Mouse (Mus musculus): ENCODE data around the gene Pax5. TPM values are rescaled to one million over a fixed set of nuclear protein-coding genes. Genes with fewer than 3 reads are reported as not detected.
A peak's percentile ranks its signal among the peaks of the same experiment; 100 is the strongest.

The Pax5 gene
- polyA plus RNA-seq, 1 experiment from 2014 or later: not detected

DNA sequence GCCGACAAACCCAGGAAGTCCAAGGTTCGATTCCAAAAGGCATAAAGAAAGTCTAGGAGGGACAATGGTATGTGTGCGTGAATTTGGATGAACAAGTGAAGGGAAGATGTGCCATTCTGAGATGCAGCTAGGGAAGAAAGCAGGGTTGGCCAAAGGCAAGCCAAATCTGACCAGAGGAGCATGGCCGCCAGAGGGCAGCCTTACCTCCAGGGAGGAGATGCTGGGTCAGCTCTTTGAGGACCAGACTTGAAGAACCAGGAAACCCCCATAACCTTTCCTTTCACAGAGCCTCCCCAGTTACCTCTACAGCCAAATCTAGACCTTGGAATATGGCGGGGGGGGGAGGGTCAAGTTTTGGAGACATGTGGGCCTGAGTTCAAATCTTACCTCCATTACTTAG, 133.0 kb downstream of the Pax5 start:
- Histone ChIP-seq H3K4me1 (ENCODE audit: control insufficient read depth, insufficient read depth, low read length) (no peaks in the 10 kb centered on the region), H3K27ac (replicated peaks; ENCODE audit: low read depth, low read length) (no peak overlapping the region), H3K4me3 (ENCODE audit: low read depth, low read length) (no peak overlapping the region), H3K36me3 (ENCODE audit: control insufficient read depth, insufficient read depth, low read length) (no peaks in the 10 kb centered on the region), H3K27me3 (ENCODE audit: control insufficient read depth, insufficient read depth, low read length) (no peaks in the 10 kb centered on the region), H3K9ac (ENCODE audit: low read length) (no peak overlapping the region), H3K9me3 (ENCODE audit: control insufficient read depth, low read length) (no peaks in the 10 kb centered on the region), H3K4me2 (ENCODE audit: low read depth, severe bottlenecking) (no peak overlapping the region)
- 51% methylated on average over 5 of the region's 5 CpGs for WGBS
- DNase-seq (ENCODE audit: low spot score) (peak; percentile 79), ATAC-seq (ENCODE audit: insufficient number of reproducible peaks, low FRiP score, low TSS enrichment, low read depth) (no peak)

DNA sequence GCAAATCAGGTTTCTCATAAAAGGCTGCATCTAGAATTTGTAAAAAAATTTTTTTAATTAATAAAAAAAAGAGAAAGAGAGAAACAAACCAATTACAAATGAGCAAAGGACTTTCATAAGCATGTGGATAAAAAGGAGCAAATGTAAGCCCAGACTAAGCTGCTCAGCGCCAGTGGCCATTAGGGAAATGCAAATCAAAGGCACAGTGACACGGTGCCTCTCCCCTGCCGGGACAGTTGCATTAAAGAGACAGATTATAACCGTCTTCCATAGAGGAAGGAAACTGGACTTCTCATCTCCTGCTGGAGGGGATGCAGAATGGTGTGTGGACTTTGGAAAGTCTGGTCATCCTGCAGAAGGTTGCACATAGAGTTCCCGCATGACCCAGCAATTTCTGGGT, 133.5 kb downstream of the Pax5 start:
- DNase-seq (ENCODE audit: low spot score): no peak
- H3K4me1 ChIP-seq (ENCODE audit: control insufficient read depth, insufficient read depth, low read length): no peaks in the 10 kb centered on the region
- no peak for ATAC-seq (ENCODE audit: insufficient number of reproducible peaks, low FRiP score, low TSS enrichment, low read depth)
- no peak overlapping the region for H3K9ac ChIP-seq (ENCODE audit: low read length)
- no peaks in the 10 kb centered on the region for H3K36me3 ChIP-seq (ENCODE audit: control insufficient read depth, insufficient read depth, low read length)
- H3K4me2 ChIP-seq (ENCODE audit: low read depth, severe bottlenecking): no peak overlapping the region
- no peak overlapping the region for H3K27ac ChIP-seq (replicated peaks; ENCODE audit: low read depth, low read length)
- no peaks in the 10 kb centered on the region for H3K9me3 ChIP-seq (ENCODE audit: control insufficient read depth, low read length)
- 45% methylated on average over 5 of the region's 5 CpGs for WGBS
- no peaks in the 10 kb centered on the region for H3K27me3 ChIP-seq (ENCODE audit: control insufficient read depth, insufficient read depth, low read length)
- no peak overlapping the region for H3K4me3 ChIP-seq (ENCODE audit: low read depth, low read length)

DNA sequence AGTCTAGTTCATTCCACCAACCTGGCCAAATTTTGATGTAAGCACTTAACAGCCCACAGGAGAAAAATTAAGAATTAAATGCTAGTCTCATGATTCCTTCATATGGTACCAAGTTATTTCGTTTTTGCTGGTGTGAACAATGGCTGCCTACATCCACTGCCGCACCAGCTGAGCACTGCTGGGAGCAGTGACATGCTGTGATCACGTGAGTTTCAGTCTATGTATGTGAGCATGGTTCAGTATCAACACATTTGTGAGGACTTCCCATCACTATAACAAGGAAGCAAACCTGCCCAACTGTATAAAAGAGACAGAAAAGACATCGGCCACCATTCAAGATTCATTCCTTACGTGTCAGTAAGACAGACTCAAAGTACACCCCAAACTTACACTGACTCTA, 137.3 kb downstream of the Pax5 start:
- Histone ChIP-seq H3K9ac (ENCODE audit: low read length) (no peak overlapping the region), H3K4me3 (ENCODE audit: low read depth, low read length) (no peak overlapping the region), H3K4me2 (ENCODE audit: low read depth, severe bottlenecking) (no peak overlapping the region), H3K36me3 (ENCODE audit: control insufficient read depth, insufficient read depth, low read length) (no peaks in the 10 kb centered on the region), H3K9me3 (ENCODE audit: control insufficient read depth, low read length) (no peaks in the 10 kb centered on the region), H3K4me1 (ENCODE audit: control insufficient read depth, insufficient read depth, low read length) (no peaks in the 10 kb centered on the region), H3K27ac (replicated peaks; ENCODE audit: low read depth, low read length) (no peak overlapping the region), H3K27me3 (ENCODE audit: control insufficient read depth, insufficient read depth, low read length) (no peaks in the 10 kb centered on the region)
- DNase-seq (ENCODE audit: low spot score) (no peak), ATAC-seq (ENCODE audit: insufficient number of reproducible peaks, low FRiP score, low TSS enrichment, low read depth) (no peak)
- 89% methylated on average over 5 of the region's 5 CpGs for WGBS

DNA sequence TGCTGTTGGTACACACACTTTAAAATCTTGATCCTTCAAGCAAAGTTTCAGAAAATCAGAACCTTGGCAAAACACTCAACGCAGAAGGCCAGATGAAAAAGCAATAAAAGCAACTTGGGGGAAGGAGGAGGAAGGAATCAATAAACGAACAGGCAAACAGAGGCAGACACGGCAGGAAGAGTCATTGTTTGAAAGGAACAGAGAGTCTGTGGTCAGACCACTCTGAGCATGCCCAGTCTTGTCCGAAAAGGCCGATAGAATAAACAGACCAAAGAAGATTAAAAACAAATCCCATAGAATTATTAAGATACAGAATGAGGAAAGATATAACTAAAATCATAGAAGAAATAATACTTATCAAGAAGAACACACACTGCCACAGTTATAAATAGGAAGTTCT, 137.9 kb downstream of the Pax5 start:
- DNase-seq (ENCODE audit: low spot score) (no peak), ATAC-seq (ENCODE audit: insufficient number of reproducible peaks, low FRiP score, low TSS enrichment, low read depth) (no peak)
- no peak overlapping the region for H3K9ac ChIP-seq (ENCODE audit: low read length)
- H3K36me3 ChIP-seq (ENCODE audit: control insufficient read depth, insufficient read depth, low read length): no peaks in the 10 kb centered on the region
- H3K4me1 ChIP-seq (ENCODE audit: control insufficient read depth, insufficient read depth, low read length): no peaks in the 10 kb centered on the region
- no peak overlapping the region for H3K4me3 ChIP-seq (ENCODE audit: low read depth, low read length)
- no peaks in the 10 kb centered on the region for H3K9me3 ChIP-seq (ENCODE audit: control insufficient read depth, low read length)
- no peak overlapping the region for H3K27ac ChIP-seq (replicated peaks; ENCODE audit: low read depth, low read length)
- 62% methylated on average over 5 of the region's 5 CpGs for WGBS
- no peaks in the 10 kb centered on the region for H3K27me3 ChIP-seq (ENCODE audit: control insufficient read depth, insufficient read depth, low read length)
- no peak overlapping the region for H3K4me2 ChIP-seq (ENCODE audit: low read depth, severe bottlenecking)

DNA sequence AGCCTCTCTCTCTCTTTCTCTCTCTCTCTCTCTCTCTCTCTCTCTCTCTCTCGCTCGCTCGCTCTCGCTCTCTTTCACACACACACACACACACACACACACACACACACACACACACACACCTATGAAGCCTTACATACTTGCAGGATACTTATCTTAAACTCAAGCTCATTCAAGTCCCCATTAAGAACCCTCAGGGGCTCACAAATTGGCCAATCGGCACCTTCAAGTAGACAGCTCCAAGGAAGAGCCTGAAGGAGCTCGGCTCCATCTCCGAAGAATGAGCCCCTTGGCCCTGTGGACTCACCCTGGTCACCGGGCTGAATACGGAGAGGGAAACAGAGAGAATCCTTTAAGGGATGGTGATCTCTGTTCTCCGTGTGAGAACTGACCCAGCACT, 141.1 kb downstream of the Pax5 start:
- 77% methylated on average over 10 of the region's 10 CpGs for WGBS

DNA sequence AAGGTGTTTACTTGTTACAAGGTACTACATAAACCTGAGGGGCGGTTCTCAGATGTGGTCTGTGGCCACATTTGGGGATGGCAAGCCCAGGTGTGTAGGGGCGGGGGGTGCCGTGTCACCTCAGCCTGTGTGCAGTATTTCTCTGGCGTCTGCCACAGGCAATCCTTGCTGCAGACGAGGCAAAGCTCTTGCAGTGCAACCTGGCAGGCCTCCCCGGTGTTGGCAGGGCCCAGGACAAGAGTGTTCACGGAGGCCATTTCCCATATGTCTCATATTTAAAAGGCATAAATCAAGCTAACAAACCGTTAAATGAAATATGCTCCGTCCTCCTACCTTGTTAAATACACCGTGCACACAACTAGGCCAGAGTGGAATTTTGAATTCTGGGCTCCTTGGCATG, 141.6 kb downstream of the Pax5 start:
- no peaks in the 10 kb centered on the region for H3K4me1 ChIP-seq (ENCODE audit: control insufficient read depth, insufficient read depth, low read length)
- no peaks in the 10 kb centered on the region for H3K9me3 ChIP-seq (ENCODE audit: control insufficient read depth, low read length)
- no peak overlapping the region for H3K4me2 ChIP-seq (ENCODE audit: low read depth, severe bottlenecking)
- H3K4me3 ChIP-seq (ENCODE audit: low read depth, low read length): no peak overlapping the region
- H3K9ac ChIP-seq (ENCODE audit: low read length): no peak overlapping the region
- 43% methylated on average over 10 of the region's 10 CpGs for WGBS
- 0 out of 2 replicates have a peak, but pooled peaks cover 4% of the 10 kb centered on the region for H3K27me3 ChIP-seq (ENCODE audit: control insufficient read depth, insufficient read depth, low read length)
- H3K36me3 ChIP-seq (ENCODE audit: control insufficient read depth, insufficient read depth, low read length): no peaks in the 10 kb centered on the region
- H3K27ac ChIP-seq (replicated peaks; ENCODE audit: low read depth, low read length): no peak overlapping the region
- DNase-seq (ENCODE audit: low spot score) (no peak), ATAC-seq (ENCODE audit: insufficient number of reproducible peaks, low FRiP score, low TSS enrichment, low read depth) (no peak)

More for the DNA sequence above, 141.1 kb downstream of the Pax5 start:
- Histone ChIP-seq H3K36me3 (ENCODE audit: control insufficient read depth, insufficient read depth, low read length) (no peaks in the 10 kb centered on the region), H3K4me3 (ENCODE audit: low read depth, low read length) (no peak overlapping the region), H3K9ac (ENCODE audit: low read length) (no peak overlapping the region), H3K4me1 (ENCODE audit: control insufficient read depth, insufficient read depth, low read length) (no peaks in the 10 kb centered on the region), H3K9me3 (ENCODE audit: control insufficient read depth, low read length) (no peaks in the 10 kb centered on the region), H3K27me3 (ENCODE audit: control insufficient read depth, insufficient read depth, low read length) (0 out of 2 replicates have a peak, but pooled peaks cover 2% of the 10 kb centered on the region), H3K4me2 (ENCODE audit: low read depth, severe bottlenecking) (no peak overlapping the region), H3K27ac (replicated peaks; ENCODE audit: low read depth, low read length) (no peak overlapping the region)
- ATAC-seq (ENCODE audit: insufficient number of reproducible peaks, low FRiP score, low TSS enrichment, low read depth) (no peak), DNase-seq (ENCODE audit: low spot score) (no peak)

DNA sequence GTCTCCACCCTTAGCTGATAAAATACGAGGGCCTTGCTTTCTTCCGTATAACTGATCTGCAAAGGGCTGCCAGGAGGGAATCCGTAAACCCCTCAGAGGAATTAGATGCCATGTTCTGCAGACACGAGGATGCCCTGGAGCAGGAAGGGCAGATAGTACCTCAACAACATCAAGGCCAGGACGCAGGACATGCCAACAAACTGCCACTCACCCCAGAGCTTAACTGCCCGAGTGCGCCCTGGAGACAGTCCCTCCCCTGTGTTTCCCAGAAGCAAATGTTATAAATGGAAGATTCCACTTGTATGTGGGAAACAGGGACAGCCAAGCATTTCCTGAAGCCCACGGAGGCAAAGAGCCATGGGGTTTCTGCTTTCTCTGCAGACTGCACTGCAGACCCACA, 143.9 kb downstream of the Pax5 start:
- Histone ChIP-seq H3K9me3 (ENCODE audit: control insufficient read depth, low read length) (no peaks in the 10 kb centered on the region), H3K4me1 (ENCODE audit: control insufficient read depth, insufficient read depth, low read length) (no peaks in the 10 kb centered on the region), H3K9ac (ENCODE audit: low read length) (no peak overlapping the region), H3K4me3 (ENCODE audit: low read depth, low read length) (no peak overlapping the region), H3K36me3 (ENCODE audit: control insufficient read depth, insufficient read depth, low read length) (no peaks in the 10 kb centered on the region), H3K27me3 (ENCODE audit: control insufficient read depth, insufficient read depth, low read length) (0 out of 2 replicates have a peak, but pooled peaks cover 4% of the 10 kb centered on the region), H3K4me2 (ENCODE audit: low read depth, severe bottlenecking) (no peak overlapping the region), H3K27ac (replicated peaks; ENCODE audit: low read depth, low read length) (no peak overlapping the region)
- no peak for DNase-seq (ENCODE audit: low spot score)
- 75% methylated on average over 8 of the region's 8 CpGs for WGBS
- no peak for ATAC-seq (ENCODE audit: insufficient number of reproducible peaks, low FRiP score, low TSS enrichment, low read depth)

DNA sequence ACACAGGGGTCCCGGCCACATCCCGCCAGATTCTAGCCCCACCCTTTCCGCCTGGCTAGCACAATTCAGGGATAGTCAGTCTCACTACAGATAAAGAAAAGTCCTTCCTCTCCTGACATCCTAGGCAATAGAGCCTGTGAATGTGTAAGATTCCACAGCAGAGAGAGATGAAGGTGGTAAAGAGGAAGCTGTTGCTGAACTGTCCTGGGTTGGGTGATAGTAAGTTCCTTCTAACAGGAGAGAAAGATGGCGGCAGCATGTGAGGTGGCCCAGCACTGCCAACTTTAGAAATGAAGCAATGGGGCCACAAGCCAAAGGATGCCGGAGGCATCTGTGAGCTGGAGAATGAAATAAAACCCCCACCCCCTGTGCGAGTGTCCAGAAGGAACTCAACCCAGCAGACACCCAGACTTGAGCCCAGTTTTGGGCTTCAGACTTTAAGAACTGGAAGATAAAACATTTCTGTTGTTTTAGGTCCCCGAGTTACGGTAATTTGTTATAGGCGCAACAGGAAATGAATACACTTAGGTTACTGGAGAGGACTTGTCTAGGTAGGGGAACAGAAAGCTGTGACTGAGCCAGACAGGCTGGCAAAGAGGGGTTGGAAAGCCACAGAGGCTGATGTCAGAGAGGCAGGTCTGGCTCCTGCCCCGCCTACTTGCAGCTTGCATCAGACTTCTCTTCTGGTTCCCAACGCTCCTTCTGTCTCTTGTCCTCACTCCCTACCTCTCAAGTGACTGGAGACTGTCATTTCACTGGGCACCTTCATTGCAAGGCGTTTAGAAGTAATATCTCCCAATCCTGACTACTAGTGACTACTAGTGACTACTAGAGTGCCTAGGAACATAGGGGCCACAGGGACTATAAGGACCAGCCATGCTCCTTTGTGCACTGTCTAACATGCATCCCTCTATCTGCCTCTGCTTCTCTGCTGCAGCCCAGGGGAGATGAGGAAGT, 144.9 kb downstream of the Pax5 start:
- Histone ChIP-seq H3K4me1 (ENCODE audit: control insufficient read depth, insufficient read depth, low read length) (no peaks in the 10 kb centered on the region), H3K9me3 (ENCODE audit: control insufficient read depth, low read length) (no peaks in the 10 kb centered on the region), H3K27me3 (ENCODE audit: control insufficient read depth, insufficient read depth, low read length) (0 out of 2 replicates have a peak, but pooled peaks cover 4% of the 10 kb centered on the region), H3K4me3 (ENCODE audit: low read depth, low read length) (no peak overlapping the region), H3K36me3 (ENCODE audit: control insufficient read depth, insufficient read depth, low read length) (no peaks in the 10 kb centered on the region), H3K9ac (ENCODE audit: low read length) (no peak overlapping the region), H3K27ac (replicated peaks; ENCODE audit: low read depth, low read length) (no peak overlapping the region), H3K4me2 (ENCODE audit: low read depth, severe bottlenecking) (no peak overlapping the region)
- WGBS: 75% methylated on average over 12 of the region's 12 CpGs
- DNase-seq (ENCODE audit: low spot score) (no peak), ATAC-seq (ENCODE audit: insufficient number of reproducible peaks, low FRiP score, low TSS enrichment, low read depth) (no peak)

Measured in limb, embryonic 11.5 days (tissue).